Mouse (Mus musculus): ENCODE results near the gene Rictor. TPM values are rescaled to one million over a fixed set of nuclear protein-coding genes. Genes with fewer than 3 reads are reported as not detected.

The Rictor gene
- polyA plus RNA-seq, 1 experiment from 2014 or later, result 13.2 TPM

DNA sequence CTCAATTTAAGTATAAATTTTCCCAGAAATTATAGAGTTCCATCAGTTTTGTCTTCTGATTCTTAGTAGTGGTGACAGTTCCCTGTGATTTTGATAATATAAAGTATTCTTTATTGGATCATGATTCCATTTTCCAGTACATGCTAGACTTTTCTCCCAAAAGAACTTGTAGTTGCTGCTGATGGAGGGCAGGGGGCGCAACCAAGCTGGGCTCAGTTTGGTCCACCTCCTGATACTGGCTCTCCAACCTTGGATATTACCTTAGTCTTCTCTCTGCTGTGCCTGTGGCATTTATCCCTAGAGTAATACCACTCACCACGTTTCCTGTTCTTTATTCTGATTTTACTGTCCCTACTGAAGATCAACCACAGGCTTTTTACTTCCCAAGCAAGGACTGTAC lies 6.0 kb upstream of the Rictor start:
- WGBS (ENCODE audit: insufficient replicate concordance), result 39% methylated on average over 2 of the region's 2 CpGs
- Histone ChIP-seq H3K4me1 (ENCODE audit: insufficient read depth) (0 out of 2 replicates have a peak, but pooled peaks cover 3% of the 10 kb centered on the region), H3K4me3 (ENCODE audit: low read depth, low read length) (no peak overlapping the region), H3K9me3 (ENCODE audit: low read length) (no peaks in the 10 kb centered on the region), H3K27ac (ENCODE audit: low read depth) (no peak overlapping the region), H3K27me3 (ENCODE audit: insufficient read depth, low read length) (no peaks in the 10 kb centered on the region), H3K4me2 (ENCODE audit: low read depth, low read length) (no peak overlapping the region), H3K36me3 (replicated peaks; ENCODE audit: insufficient read depth, low read length) (no peaks in the 10 kb centered on the region), H3K9ac (replicated peaks) (no peak overlapping the region)
- ATAC-seq (no peak), DNase-seq (no peak)
- TF ChIP-seq CTCF (IDR thresholded peaks at IDR 0.05; ENCODE audit: low read depth) (peak; percentile 68), EP300 (IDR thresholded peaks at IDR 0.05; ENCODE audit: low read depth) (no peak)

GRCm38 (mm10) chr15:6705351-6705901 lies 2.8 kb upstream of the Rictor start:
- DNase-seq (no peak), ATAC-seq (peak; percentile 20)
- TF ChIP-seq CTCF (IDR thresholded peaks at IDR 0.05; ENCODE audit: low read depth) (no peak), EP300 (IDR thresholded peaks at IDR 0.05; ENCODE audit: low read depth) (peak; percentile 97)
- 28% methylated on average over 7 of the region's 7 CpGs for WGBS (ENCODE audit: insufficient replicate concordance)
- peak overlapping the region; percentile 23; the same call in 1 of the 2 replicates for H3K4me3 ChIP-seq (ENCODE audit: low read depth, low read length)
- peaks cover 10% of the 10 kb centered on the region for H3K4me1 ChIP-seq (ENCODE audit: insufficient read depth)
- peak overlapping the region; percentile 26; the same call in 1 of the 2 replicates for H3K27ac ChIP-seq (ENCODE audit: low read depth)
- H3K36me3 ChIP-seq (replicated peaks; ENCODE audit: insufficient read depth, low read length), result no peaks in the 10 kb centered on the region; the same call in 1 of the 2 replicates
- H3K9me3 ChIP-seq (ENCODE audit: low read length), result no peaks in the 10 kb centered on the region
- no peaks in the 10 kb centered on the region for H3K27me3 ChIP-seq (ENCODE audit: insufficient read depth, low read length)
- H3K9ac ChIP-seq (replicated peaks), result no peak overlapping the region
- H3K4me2 ChIP-seq (ENCODE audit: low read depth, low read length), result peak overlapping the region; percentile 57

DNA sequence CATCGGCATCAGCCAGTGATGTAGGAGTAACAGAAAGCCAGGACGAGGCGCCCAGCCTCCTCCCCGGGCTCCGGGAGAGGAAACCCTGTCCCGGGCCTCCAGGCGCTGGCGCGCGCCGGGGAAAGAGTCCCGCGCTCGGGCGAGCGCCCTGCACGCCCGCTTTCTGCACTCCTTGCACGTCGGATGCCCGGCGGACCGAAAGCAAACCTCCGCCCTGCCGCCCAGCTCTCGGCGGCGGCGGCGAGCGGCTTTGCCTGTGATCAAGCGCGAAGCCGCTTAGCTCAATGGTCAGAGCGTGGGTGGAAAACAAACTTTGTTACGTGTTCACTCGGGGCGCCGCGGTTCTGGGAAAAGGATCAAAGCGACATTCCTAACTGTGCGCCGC lies 636 bp upstream of the Rictor start:
- peak; percentile 81 for DNase-seq
- H3K4me2 ChIP-seq (ENCODE audit: low read depth, low read length), result peak overlapping the region; percentile 83
- peak overlapping the region; percentile 94 for H3K9ac ChIP-seq (replicated peaks)
- WGBS (ENCODE audit: insufficient replicate concordance), result 3% methylated on average over 43 of the region's 43 CpGs
- H3K27ac ChIP-seq (ENCODE audit: low read depth), result peak overlapping the region; percentile 99
- no peaks in the 10 kb centered on the region; the same call in 1 of the 2 replicates for H3K36me3 ChIP-seq (replicated peaks; ENCODE audit: insufficient read depth, low read length)
- no peaks in the 10 kb centered on the region for H3K9me3 ChIP-seq (ENCODE audit: low read length)
- peak overlapping the region; percentile 86 for H3K4me3 ChIP-seq (ENCODE audit: low read depth, low read length)
- no peaks in the 10 kb centered on the region for H3K27me3 ChIP-seq (ENCODE audit: insufficient read depth, low read length)
- no peak for TF ChIP-seq CTCF (IDR thresholded peaks at IDR 0.05; ENCODE audit: low read depth)
- TF ChIP-seq EP300 (IDR thresholded peaks at IDR 0.05; ENCODE audit: low read depth), result no peak
- peaks cover 24% of the 10 kb centered on the region for H3K4me1 ChIP-seq (ENCODE audit: insufficient read depth)
- ATAC-seq, result peak; percentile 61

GRCm38 (mm10) chr15:6708526-6709441 lies 605 bp downstream of the Rictor start:
- Histone ChIP-seq H3K9me3 (ENCODE audit: low read length) (no peaks in the 10 kb centered on the region), H3K27me3 (ENCODE audit: insufficient read depth, low read length) (no peaks in the 10 kb centered on the region), H3K27ac (ENCODE audit: low read depth) (peak overlapping the region; percentile 99), H3K36me3 (replicated peaks; ENCODE audit: insufficient read depth, low read length) (no peaks in the 10 kb centered on the region; the same call in 1 of the 2 replicates), H3K9ac (replicated peaks) (peak overlapping the region; percentile 94), H3K4me1 (ENCODE audit: insufficient read depth) (peaks cover 37% of the 10 kb centered on the region), H3K4me2 (ENCODE audit: low read depth, low read length) (peak overlapping the region; percentile 83), H3K4me3 (ENCODE audit: low read depth, low read length) (peak overlapping the region; percentile 86)
- TF ChIP-seq CTCF (IDR thresholded peaks at IDR 0.05; ENCODE audit: low read depth), result no peak
- ATAC-seq (peak; percentile 53), DNase-seq (peak; percentile 73)
- WGBS (ENCODE audit: insufficient replicate concordance), result under 1% methylated on average over 59 of the region's 89 CpGs

DNA sequence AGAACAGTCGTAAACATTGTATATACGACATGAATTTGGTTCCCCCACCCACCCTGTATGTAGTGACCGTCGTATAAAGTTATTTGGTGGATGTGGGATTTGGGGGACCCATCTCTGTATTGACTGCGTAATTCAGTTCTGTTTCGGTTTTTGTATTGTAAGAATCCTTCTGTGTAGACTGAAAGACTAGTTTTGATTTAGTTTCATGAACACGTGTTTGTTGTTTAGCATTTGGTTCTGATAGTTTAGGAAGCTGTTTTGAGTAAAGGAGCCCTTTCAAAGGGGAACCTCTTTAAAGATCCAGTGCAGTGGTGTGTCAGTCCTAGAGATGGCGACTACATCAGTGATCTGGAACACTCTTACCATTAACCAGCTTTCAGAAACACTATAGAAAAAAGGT lies 1.4 kb downstream of the Rictor start:
- Histone ChIP-seq H3K9me3 (ENCODE audit: low read length) (no peaks in the 10 kb centered on the region), H3K27me3 (ENCODE audit: insufficient read depth, low read length) (no peaks in the 10 kb centered on the region), H3K27ac (ENCODE audit: low read depth) (peak overlapping the region; percentile 99), H3K36me3 (replicated peaks; ENCODE audit: insufficient read depth, low read length) (no peaks in the 10 kb centered on the region; the same call in 1 of the 2 replicates), H3K4me2 (ENCODE audit: low read depth, low read length) (peak overlapping the region; percentile 83), H3K4me1 (ENCODE audit: insufficient read depth) (peaks cover 43% of the 10 kb centered on the region), H3K4me3 (ENCODE audit: low read depth, low read length) (peak overlapping the region; percentile 86), H3K9ac (replicated peaks) (peak overlapping the region; percentile 94)
- no peak for ATAC-seq
- DNase-seq, result no peak
- WGBS (ENCODE audit: insufficient replicate concordance), result 21% methylated on average over 8 of the region's 8 CpGs
- TF ChIP-seq CTCF (IDR thresholded peaks at IDR 0.05; ENCODE audit: low read depth), result no peak
- TF ChIP-seq EP300 (IDR thresholded peaks at IDR 0.05; ENCODE audit: low read depth), result no peak

DNA sequence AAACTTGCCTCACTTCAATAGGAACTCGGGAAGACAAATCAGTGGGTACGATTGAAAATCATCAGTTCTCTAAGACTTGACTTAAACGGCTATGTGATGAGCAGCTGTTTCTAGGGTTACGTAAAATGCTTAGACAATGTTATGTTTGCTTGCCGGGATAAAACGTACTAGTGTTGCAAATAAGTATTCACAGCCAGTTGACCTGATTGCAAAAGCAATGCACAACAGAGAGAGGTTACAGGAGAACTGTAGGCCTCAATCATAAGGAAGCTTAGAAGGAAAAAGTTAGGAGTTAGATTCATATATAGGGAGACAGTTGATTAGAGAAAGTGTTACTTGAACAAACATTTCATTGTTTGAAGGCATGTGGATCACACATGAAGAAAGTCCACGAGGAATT lies 2.2 kb downstream of the Rictor start:
- 60% methylated on average over 7 of the region's 7 CpGs for WGBS (ENCODE audit: insufficient replicate concordance)
- no peak for DNase-seq
- Histone ChIP-seq H3K9me3 (ENCODE audit: low read length) (no peaks in the 10 kb centered on the region), H3K36me3 (replicated peaks; ENCODE audit: insufficient read depth, low read length) (no peaks in the 10 kb centered on the region; the same call in 1 of the 2 replicates), H3K27ac (ENCODE audit: low read depth) (no peak overlapping the region), H3K4me1 (ENCODE audit: insufficient read depth) (peaks cover 42% of the 10 kb centered on the region), H3K4me2 (ENCODE audit: low read depth, low read length) (peak overlapping the region; percentile 83; the same call in 1 of the 2 replicates), H3K27me3 (ENCODE audit: insufficient read depth, low read length) (no peaks in the 10 kb centered on the region), H3K9ac (replicated peaks) (no peak overlapping the region), H3K4me3 (ENCODE audit: low read depth, low read length) (no peak overlapping the region)
- TF ChIP-seq CTCF (IDR thresholded peaks at IDR 0.05; ENCODE audit: low read depth) (no peak), EP300 (IDR thresholded peaks at IDR 0.05; ENCODE audit: low read depth) (no peak)
- ATAC-seq, result no peak

Measured in liver, postnatal 0 days (tissue).